Mouse (Mus musculus) midbrain, embryonic 16.5 days (tissue): ENCODE measurements around the gene Carnmt1. TPM values are rescaled to one million over a fixed set of nuclear protein-coding genes. Genes with fewer than 3 reads are reported as not detected.
A peak's percentile ranks its signal among the peaks of the same experiment; 100 is the strongest.

Experiments used
- ATAC-seq: fragments of 200-750 bp; cut with Nextera tagmentation; 2 replicates; pipeline ENCODE4 v1.8.0; 2017; ENCODE audit warnings: moderate TSS enrichment
- H3K27ac ChIP-seq: fragments of 300-500 bp; sonication (generic); 2 replicates; pipeline ENCODE4 v1.5.1; 2014; ENCODE audit warnings: mild to moderate bottlenecking, low read length, mixed read lengths
- H3K27me3 ChIP-seq: fragments of 300-500 bp; sonication (generic); 2 replicates; pipeline ENCODE4 v1.6.1; 2014; ENCODE audit warnings: low read depth, low read length, mixed read lengths; ENCODE audit not compliant: control insufficient read depth, insufficient read depth
- H3K36me3 ChIP-seq: fragments of 300-500 bp; sonication (generic); 2 replicates; pipeline ENCODE4 v1.6.1; 2014; ENCODE audit warnings: mild to moderate bottlenecking, low read length, moderate library complexity, mixed read lengths; ENCODE audit not compliant: control insufficient read depth, insufficient read depth
- H3K4me1 ChIP-seq: fragments of 300-500 bp; sonication (generic); 2 replicates; pipeline ENCODE4 v1.6.1; 2014; ENCODE audit warnings: mild to moderate bottlenecking, low read length, mixed read lengths; ENCODE audit not compliant: control insufficient read depth, insufficient read depth
- H3K4me2 ChIP-seq: fragments of 300-500 bp; sonication (generic); 2 replicates; pipeline ENCODE4 v1.6.1; 2014; ENCODE audit warnings: mild to moderate bottlenecking, low read length, mixed read lengths
- H3K4me3 ChIP-seq: fragments of 300-500 bp; sonication (generic); 2 replicates; pipeline ENCODE4 v1.5.1; 2014; ENCODE audit warnings: low read depth, mild to moderate bottlenecking, low read length, moderate library complexity, mixed read lengths
- H3K9ac ChIP-seq: fragments of 300-500 bp; sonication (generic); 2 replicates; pipeline ENCODE4 v1.6.1; 2014; ENCODE audit warnings: low read depth, low read length, mixed read lengths
- H3K9me3 ChIP-seq: fragments of 300-500 bp; sonication (generic); replicated peaks from 2 replicates; pipeline ENCODE4 v1.6.1; 2014; ENCODE audit warnings: mild to moderate bottlenecking, low read length, mixed read lengths; ENCODE audit not compliant: control insufficient read depth, poor library complexity, severe bottlenecking
- WGBS: fragments of 180-500 bp; shearing (Covaris S2); extraction: QIAGEN DNeasy Blood & Tissue Kit; methylation state at CpG from one replicate; pipeline ENCODE4 v1.1.7; 2014; 5-methylcytosine and 5-hydroxymethylcytosine counted together
- polyA plus RNA-seq: library from polyadenylated mRNA; unstranded; fragments of >200 nt; fragmentation: Nextera tagmentation; extraction: Ambion mirVana; gene quantifications from 2 replicates; pipeline ENCODE4 v1.2.1, GENCODE M21; 2015

Carnmt1 gene
- 10.1 and 10.7 TPM in 2 replicates for polyA plus RNA-seq

DNA sequence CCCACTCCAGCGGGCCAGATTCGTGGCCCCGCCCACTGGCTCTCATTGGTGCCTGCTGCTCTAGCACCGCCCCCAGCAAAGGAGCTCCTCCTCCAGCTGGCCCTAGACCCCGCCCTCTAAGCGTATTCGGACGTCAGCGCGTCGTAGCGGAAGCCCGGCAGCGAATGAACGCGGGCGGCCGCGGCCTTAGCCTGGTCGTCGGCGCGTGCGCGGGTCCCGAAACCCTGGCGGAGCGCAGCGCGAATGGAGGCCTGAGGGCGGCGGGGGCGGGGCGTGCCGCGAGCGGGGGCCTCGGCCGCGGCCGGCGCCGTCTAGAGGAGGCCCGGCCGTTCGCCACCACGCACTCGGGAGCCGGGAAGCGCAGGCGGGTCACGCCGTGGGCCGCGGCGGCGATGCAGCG lies at the start of gene Carnmt1:
TSS of gene Carnmt1 (plus strand) at position 157 of the 400 bp plus-strand sequence.
- H3K36me3 ChIP-seq, result no peaks in the 10 kb centered on the region
- peak within 1 kb of the TSS; percentile 60 for H3K4me2 ChIP-seq
- peak within 1 kb of the TSS; percentile 80 for H3K9ac ChIP-seq
- ATAC-seq, result peak; percentile 98
- H3K27me3 ChIP-seq, result no peaks in the 10 kb centered on the region
- under 1% methylated on average over 43 of the region's 58 CpGs for WGBS
- H3K4me1 ChIP-seq, result peaks cover 23% of the 10 kb centered on the region
- no peaks in the 10 kb centered on the region for H3K9me3 ChIP-seq
- H3K4me3 ChIP-seq, result peak within 1 kb of the TSS; percentile 87
- H3K27ac ChIP-seq, result peak within 1 kb of the TSS; percentile 80

DNA sequence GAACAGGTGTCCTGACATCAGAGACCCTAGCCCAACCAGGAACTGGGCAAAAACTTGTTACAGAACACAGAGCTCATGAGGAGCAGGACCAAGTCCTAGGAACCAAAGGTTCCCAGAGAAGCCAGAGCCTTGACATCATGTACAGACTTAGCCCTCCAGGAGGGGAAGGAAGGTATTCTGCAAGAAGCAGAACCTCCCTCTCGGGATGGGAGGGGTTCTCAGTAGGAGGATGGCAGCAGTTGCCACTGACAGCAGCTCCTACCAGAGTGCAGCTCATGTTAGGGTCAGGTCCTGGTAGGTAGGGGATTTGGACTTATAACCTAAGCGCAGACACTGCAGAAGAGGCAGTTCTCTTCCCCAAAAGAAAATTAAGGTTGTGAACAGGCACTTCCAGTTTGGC lies 46.7 kb upstream of the Carnmt1 start:
- Histone ChIP-seq H3K9ac (no peak overlapping the region), H3K4me3 (no peak overlapping the region), H3K36me3 (no peaks in the 10 kb centered on the region), H3K4me2 (no peak overlapping the region), H3K27ac (no peak overlapping the region), H3K27me3 (no peaks in the 10 kb centered on the region), H3K4me1 (no peaks in the 10 kb centered on the region), H3K9me3 (no peaks in the 10 kb centered on the region)
- WGBS, result 89% methylated on average over 2 of the region's 2 CpGs
- no peak for ATAC-seq

DNA sequence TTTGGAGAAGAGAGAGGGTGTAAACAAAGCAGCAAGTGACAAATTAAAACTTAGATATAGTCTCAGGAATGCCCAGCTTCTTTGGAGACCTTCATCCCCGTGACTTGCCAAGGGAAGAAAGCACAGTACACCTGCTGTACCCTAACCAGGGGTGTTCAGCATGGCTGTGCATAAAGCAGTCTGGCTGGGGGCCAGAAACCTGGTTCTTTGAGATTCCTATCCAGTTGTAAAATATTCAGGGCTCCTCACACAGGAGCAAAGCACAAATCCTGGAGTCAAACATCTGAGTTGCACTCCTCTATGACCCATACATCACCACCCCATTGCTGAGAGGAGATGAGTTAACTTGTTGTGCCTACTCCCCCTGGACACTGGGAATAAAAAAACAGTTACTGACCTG lies 41.0 kb upstream of the Carnmt1 start:
- H3K27me3 ChIP-seq, result no peaks in the 10 kb centered on the region
- ATAC-seq, result no peak
- H3K4me2 ChIP-seq, result no peak overlapping the region
- no peaks in the 10 kb centered on the region for H3K9me3 ChIP-seq
- no peaks in the 10 kb centered on the region for H3K36me3 ChIP-seq
- peaks cover 9% of the 10 kb centered on the region for H3K4me1 ChIP-seq
- H3K9ac ChIP-seq, result no peak overlapping the region
- no peak overlapping the region for H3K27ac ChIP-seq
- 48% methylated on average over 1 of the region's 1 CpGs for WGBS
- no peak overlapping the region for H3K4me3 ChIP-seq

DNA sequence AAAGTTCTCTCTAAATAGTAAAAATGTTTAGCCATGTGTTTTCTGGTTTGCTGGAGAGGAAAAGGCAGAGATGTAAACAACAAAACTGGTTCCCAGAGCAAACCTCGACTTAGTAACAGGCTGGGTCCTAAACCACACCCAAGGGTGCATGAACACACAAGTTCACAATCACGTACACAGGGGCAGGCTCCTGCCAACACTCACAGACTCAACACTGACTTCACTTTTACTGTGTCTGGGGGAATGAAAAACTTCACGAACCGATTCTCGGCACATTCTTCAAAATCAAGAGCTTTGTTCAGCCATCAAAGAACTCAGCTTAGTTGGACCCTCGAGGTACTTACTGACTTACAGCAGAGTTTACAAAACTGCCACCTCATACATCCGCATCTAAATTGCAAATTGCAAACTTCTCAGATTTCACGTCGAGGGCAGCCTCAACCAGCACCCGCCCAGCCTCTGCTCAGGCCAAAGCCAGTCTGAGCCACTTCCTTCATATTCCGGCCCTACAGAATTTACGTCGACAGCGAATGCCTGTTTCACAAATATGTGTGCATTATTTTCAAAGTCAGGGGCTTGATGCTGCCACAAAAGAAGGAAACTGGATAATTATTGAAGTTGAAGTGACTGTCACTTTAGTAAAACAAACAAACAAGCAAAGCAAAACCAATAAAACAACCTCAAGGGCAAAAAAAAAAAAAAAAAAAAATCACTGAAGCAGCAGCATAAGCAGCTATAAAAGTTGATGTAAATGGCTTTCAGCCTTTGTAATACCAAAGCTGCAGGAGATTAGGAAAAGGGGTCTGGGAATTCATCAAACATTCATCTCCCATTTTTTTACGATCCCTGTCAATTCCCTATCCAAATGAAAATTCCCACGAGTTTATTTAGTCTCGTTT lies 40.1 kb upstream of the Carnmt1 start:
- H3K4me2 ChIP-seq, result peak overlapping the region; percentile 99
- H3K27me3 ChIP-seq, result no peaks in the 10 kb centered on the region
- no peaks in the 10 kb centered on the region for H3K36me3 ChIP-seq
- H3K4me3 ChIP-seq, result peak overlapping the region; percentile 84
- WGBS, result 8% methylated on average over 17 of the region's 17 CpGs
- peaks cover 9% of the 10 kb centered on the region for H3K4me1 ChIP-seq
- peak overlapping the region; percentile 73 for H3K9ac ChIP-seq
- no peak overlapping the region for H3K27ac ChIP-seq
- H3K9me3 ChIP-seq, result no peaks in the 10 kb centered on the region
- ATAC-seq, result no peak

DNA sequence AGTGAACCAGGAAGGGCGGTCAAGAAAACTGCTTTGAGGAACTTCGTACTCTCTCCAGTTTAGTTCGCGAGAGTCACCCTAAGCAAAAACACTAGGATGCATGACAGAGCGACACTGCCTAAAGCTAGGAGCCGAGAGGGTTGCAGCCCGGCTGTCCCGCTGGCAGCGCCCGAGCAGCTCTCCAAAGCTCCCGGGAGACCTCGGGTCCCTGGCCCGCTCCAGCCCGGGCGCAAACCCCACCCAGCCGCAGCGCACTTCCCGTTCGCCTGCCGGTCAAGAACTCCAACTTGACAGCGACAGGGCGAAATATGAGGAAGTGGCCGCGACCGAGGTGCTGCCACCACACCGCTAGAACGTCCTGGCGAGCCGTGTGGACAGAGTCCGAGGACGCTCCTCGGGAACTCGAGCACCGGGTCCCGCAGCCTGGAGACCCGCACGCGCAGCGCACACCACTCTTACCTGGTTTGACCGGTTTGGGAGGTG lies 39.4 kb upstream of the Carnmt1 start:
- Histone ChIP-seq H3K27ac (peak overlapping the region; percentile 53; the same call in 1 of the 2 replicates), H3K9me3 (no peaks in the 10 kb centered on the region)
- ATAC-seq, result peak; percentile 67

GRCm38 (mm10) chr19:18631644-18632219 lies 38.8 kb upstream of the Carnmt1 start, which contains the start of the genes Ostf1 and Nmrk1:
Ostf1 (minus strand) TSS chr19:18631823.
Nmrk1 (plus strand) TSS chr19:18631950.
- H3K27ac ChIP-seq, result peak within 1 kb of the TSS; percentile 53; the same call in 1 of the 2 replicates

More for the DNA sequence above, 39.4 kb upstream of the Carnmt1 start:
- Histone ChIP-seq H3K27me3 (no peaks in the 10 kb centered on the region), H3K9ac (peak overlapping the region; percentile 73), H3K4me2 (peak overlapping the region; percentile 99), H3K4me3 (peak overlapping the region; percentile 84), H3K36me3 (no peaks in the 10 kb centered on the region), H3K4me1 (peaks cover 9% of the 10 kb centered on the region)
- under 1% methylated on average over 40 of the region's 40 CpGs for whole genome bisulfite sequencing

DNA sequence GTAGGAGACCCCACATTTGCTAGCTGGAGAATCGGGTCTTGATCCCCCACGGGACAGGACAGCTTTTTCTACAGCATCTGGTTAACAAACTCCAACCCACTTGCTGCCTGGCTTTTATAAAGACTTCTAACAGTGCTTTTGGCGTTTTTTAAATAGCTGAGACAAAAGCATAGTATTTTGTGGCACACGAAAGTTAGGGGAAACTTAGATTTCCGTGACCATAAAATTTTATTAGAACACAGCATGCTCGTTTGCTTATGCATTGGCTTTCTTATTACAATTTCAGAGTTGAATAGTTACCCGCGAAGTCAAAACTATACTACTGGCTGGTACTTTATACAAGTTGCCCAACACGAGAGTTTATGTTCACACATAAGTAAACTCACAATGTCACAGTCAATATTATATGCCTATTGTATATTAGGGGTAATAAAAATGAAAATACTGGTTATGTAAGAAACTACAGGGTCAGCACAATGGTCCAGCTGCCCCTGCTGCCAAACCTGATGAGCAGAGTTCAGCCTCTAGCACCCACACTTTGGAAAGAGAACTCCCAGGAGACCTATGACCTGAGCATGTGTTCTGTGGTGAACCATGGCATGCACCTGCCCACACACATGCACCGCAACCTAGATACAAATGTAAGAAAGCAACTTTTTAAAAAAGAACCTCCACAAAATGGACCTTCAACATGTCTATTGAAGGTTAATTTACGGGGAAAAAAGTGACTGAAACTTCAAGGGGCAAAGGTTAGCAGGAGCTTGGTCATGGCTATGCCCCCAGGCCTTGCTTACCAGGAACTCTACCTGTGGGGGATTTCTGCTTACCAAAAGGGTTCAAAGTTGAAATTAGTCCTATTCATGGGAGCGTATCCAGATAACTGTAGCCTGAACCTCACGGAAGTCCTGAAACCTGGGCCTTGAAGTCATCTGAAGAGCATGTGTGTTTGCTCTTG lies 38.1 kb upstream of the Carnmt1 start:
- Histone ChIP-seq H3K4me1 (peaks cover 9% of the 10 kb centered on the region), H3K4me2 (peak overlapping the region; percentile 99), H3K9ac (no peak overlapping the region; the same call in 1 of the 2 replicates), H3K36me3 (no peaks in the 10 kb centered on the region), H3K9me3 (no peaks in the 10 kb centered on the region), H3K4me3 (peak overlapping the region; percentile 84), H3K27ac (no peak overlapping the region), H3K27me3 (no peaks in the 10 kb centered on the region)
- no peak for ATAC-seq
- 69% methylated on average over 13 of the region's 13 CpGs for WGBS

More at GRCm38 (mm10) chr19:18631644-18632219, 38.8 kb upstream of the Carnmt1 start, which contains the start of the genes Ostf1 and Nmrk1:
- Histone ChIP-seq H3K9me3 (no peaks in the 10 kb centered on the region), H3K27me3 (no peaks in the 10 kb centered on the region), H3K4me2 (peak within 1 kb of the TSS; percentile 99), H3K4me3 (peak within 1 kb of the TSS; percentile 84), H3K36me3 (no peaks in the 10 kb centered on the region), H3K9ac (peak within 1 kb of the TSS; percentile 73), H3K4me1 (peaks cover 9% of the 10 kb centered on the region)
- peak; percentile 99 for ATAC-seq
- under 1% methylated on average over 50 of the region's 51 CpGs for WGBS

DNA sequence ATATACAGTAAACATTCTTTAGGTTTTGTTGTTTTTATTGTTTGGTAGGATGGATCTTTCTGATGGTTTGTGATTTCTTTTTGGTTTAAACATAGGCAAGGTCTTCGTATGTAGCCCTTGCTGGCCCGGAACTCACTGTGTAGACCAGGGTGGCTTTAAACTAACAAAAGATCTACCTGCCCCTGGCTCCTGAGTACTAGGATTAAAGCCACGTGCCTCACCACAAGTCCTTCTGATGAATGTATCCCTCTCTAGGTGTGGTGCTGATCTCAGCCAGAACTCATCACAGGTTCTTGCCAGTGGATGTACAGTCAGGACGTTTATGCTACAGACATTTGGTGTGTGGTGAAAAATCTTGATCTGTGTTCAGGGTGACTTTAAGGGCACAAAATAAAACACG lies 32.6 kb upstream of the Carnmt1 start:
- Histone ChIP-seq H3K36me3 (no peaks in the 10 kb centered on the region), H3K9ac (no peak overlapping the region), H3K4me2 (no peak overlapping the region), H3K4me3 (no peak overlapping the region), H3K27me3 (no peaks in the 10 kb centered on the region), H3K4me1 (no peaks in the 10 kb centered on the region), H3K9me3 (no peaks in the 10 kb centered on the region), H3K27ac (no peak overlapping the region)
- 84% methylated on average over 5 of the region's 5 CpGs for WGBS
- ATAC-seq, result no peak
